Mouse (Mus musculus): Measurements from ENCODE around the gene Pdia4.
"Not testable (repeated sequence)": the region's sequence is repeated elsewhere in the genome, so short reads cannot be mapped to it uniquely, and the experiment has no call there.

The Pdia4 gene

GRCm38 (mm10) chr6:47810181-47810580, 3.0 kb downstream of the Pdia4 start:
- DNase-seq = no peak

GRCm38 (mm10) chr6:47809053-47809452, 4.2 kb downstream of the Pdia4 start:
- no peak for DNase-seq

GRCm38 (mm10) chr6:47808545-47808944, 4.7 kb downstream of the Pdia4 start:
- no peak for DNase-seq

GRCm38 (mm10) chr6:47807419-47807818, 5.8 kb downstream of the Pdia4 start:
- no peak for DNase-seq

- DNase-seq = no peak
Measured at GRCm38 (mm10) chr6:47805520-47805919, 7.7 kb downstream of the Pdia4 start.

- peak; percentile 46 for DNase-seq
Measured at GRCm38 (mm10) chr6:47799079-47799478, 14.2 kb downstream of the Pdia4 start.

- DNase-seq = peak; percentile 45
Measured at GRCm38 (mm10) chr6:47794106-47794830, 19.0 kb downstream of the Pdia4 start.

GRCm38 (mm10) chr6:47793284-47793683, 19.9 kb downstream of the Pdia4 start:
- no peak for DNase-seq

GRCm38 (mm10) chr6:47792533-47792932, 20.7 kb downstream of the Pdia4 start:
- DNase-seq = no peak

- no peak for DNase-seq
Measured at GRCm38 (mm10) chr6:47790745-47791144, 22.5 kb downstream of the Pdia4 start.

- DNase-seq = no peak
Measured at GRCm38 (mm10) chr6:47788821-47789220, 24.4 kb downstream of the Pdia4 start.

- peak; percentile 67 for DNase-seq
Measured at GRCm38 (mm10) chr6:47787941-47788736, 25.1 kb downstream of the Pdia4 start.

- no peak for DNase-seq
Measured at GRCm38 (mm10) chr6:47784707-47785412, 28.4 kb downstream of the Pdia4 start.

- no peak for DNase-seq
Measured at GRCm38 (mm10) chr6:47781091-47781968, 31.9 kb downstream of the Pdia4 start.

GRCm38 (mm10) chr6:47780576-47781013, 32.6 kb downstream of the Pdia4 start:
- DNase-seq = no peak

GRCm38 (mm10) chr6:47771760-47772159, 41.5 kb downstream of the Pdia4 start:
- DNase-seq = not testable (repeated sequence)

GRCm38 (mm10) chr6:47771113-47771512, 42.1 kb downstream of the Pdia4 start:
- not testable (repeated sequence) for DNase-seq

- DNase-seq = not testable (repeated sequence)
Measured at GRCm38 (mm10) chr6:47769861-47770260, 43.4 kb downstream of the Pdia4 start.

GRCm38 (mm10) chr6:47768520-47768919, 44.7 kb downstream of the Pdia4 start:
- DNase-seq = not testable (repeated sequence)

- not testable (repeated sequence) for DNase-seq
Measured at GRCm38 (mm10) chr6:47767355-47767754, 45.9 kb downstream of the Pdia4 start.

GRCm38 (mm10) chr6:47762686-47763085, 50.5 kb downstream of the Pdia4 start:
- DNase-seq = not testable (repeated sequence)

GRCm38 (mm10) chr6:47759406-47759805, 53.8 kb downstream of the Pdia4 start:
- not testable (repeated sequence) for DNase-seq
